ENCODE assay signal across 7 mouse cellular contexts in the genomic region with DNA sequence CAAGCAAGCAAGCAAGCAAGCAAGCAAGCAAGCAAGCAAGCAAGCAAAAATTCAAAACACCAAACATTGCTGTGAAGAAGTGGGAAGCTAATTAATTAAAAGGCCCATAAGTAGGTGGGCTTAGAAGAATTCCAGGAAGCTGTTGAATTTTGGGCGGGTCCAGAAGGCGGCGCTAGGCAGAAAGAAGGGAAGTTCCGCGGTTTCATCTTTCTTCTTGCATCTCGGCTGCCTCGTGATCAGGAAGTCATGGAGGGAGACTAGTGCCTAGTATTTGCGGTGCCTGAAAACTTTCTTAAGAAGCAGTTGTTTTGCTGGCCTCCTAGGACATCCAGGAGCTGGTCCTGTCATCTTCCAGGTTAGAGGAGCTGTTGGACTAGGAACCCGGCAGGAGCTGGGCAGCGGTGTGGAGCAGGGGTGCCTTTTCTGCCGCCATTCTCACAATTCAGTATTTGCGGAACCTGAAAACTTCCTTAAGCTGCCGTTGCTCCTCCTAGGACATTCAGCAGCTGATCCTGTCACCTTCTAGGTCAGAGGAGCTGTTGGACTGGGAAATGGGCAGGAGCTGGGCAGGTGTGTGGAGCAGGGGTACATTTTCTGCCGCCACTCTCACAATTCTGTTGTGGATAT. TPM values are rescaled to one million over a fixed set of nuclear protein-coding genes. Genes with fewer than 3 reads are reported as not detected.
DNase-seq lines count a peak whose midpoint lies in the region; ATAC-seq and TF ChIP-seq lines count a peak whose summit lies in the region.
"Not testable (repeated sequence)": the region's sequence is repeated elsewhere in the genome, so short reads cannot be mapped to it uniquely, and the experiment has no call there.

Gene Zfp993, plus strand, starts transcription at position 188 of the 627 bp plus-strand sequence.

- not testable (repeated sequence) for H3K27me3 ChIP-seq in ES-Bruce4 (ENCODE audit: control insufficient read depth, insufficient read depth, low read length, poor library complexity, severe bottlenecking); liver, embryonic 11.5 days (replicated peaks; ENCODE audit: control insufficient read depth, insufficient read depth, low read length); liver, postnatal 0 days (ENCODE audit: insufficient read depth, low read length)

- ATAC-seq in erythroid progenitor cell, adult 5-6 weeks (replicated peaks; ENCODE audit: low FRiP score, poor library complexity, severe bottlenecking) = peak; percentile 75
- peak; percentile 96 to 99 for ATAC-seq in hematopoietic stem cell, adult 5-6 weeks (replicated peaks in 1 of 2; ENCODE audit: insufficient read depth in 1 of 2, low FRiP score in 2 of 2, low TSS enrichment in 1 of 2, low read depth in 1 of 2, poor library complexity in 2 of 2, severe bottlenecking in 2 of 2)
- ATAC-seq in liver, embryonic 11.5 days (replicated peaks; ENCODE audit: low FRiP score) = peak; percentile 71
- ATAC-seq in liver, postnatal 0 days = 0 out of 2 replicates have a peak, but pooled peaks have one; percentile 29
- peak; percentile 95 for ATAC-seq in megakaryocyte-erythroid progenitor cell, adult 5-6 weeks (replicated peaks; ENCODE audit: low FRiP score, low TSS enrichment, poor library complexity, severe bottlenecking)

- not testable (repeated sequence) for TF ChIP-seq POLR2A in ES-Bruce4 (IDR thresholded peaks at IDR 0.05; ENCODE audit: insufficient read depth, low read length); bone marrow macrophage, adult 2 months (IDR thresholded peaks at IDR 0.05; ENCODE audit: borderline replicate concordance, low read depth, low read length)

- not testable (repeated sequence) for H3K4me2 ChIP-seq in liver, embryonic 11.5 days; liver, postnatal 0 days (ENCODE audit: low read depth, low read length)

- not testable (repeated sequence) for H3K9ac ChIP-seq in ES-Bruce4 (ENCODE audit: low read depth, poor library complexity, severe bottlenecking); liver, embryonic 11.5 days (ENCODE audit: low read depth, low read length); liver, postnatal 0 days (replicated peaks)

- not testable (repeated sequence) for DNase-seq in liver, embryonic 11.5 days (ENCODE audit: low spot score); liver, postnatal 0 days

- H3K4me3 ChIP-seq in ES-Bruce4 (ENCODE audit: low read depth, low read length); bone marrow macrophage, adult 2 months (ENCODE audit: insufficient read depth, low read length); liver, embryonic 11.5 days (ENCODE audit: low read depth, low read length); liver, postnatal 0 days (ENCODE audit: low read depth, low read length): not testable (repeated sequence)

- H3K27ac ChIP-seq in ES-Bruce4 (ENCODE audit: insufficient read depth, low read length); bone marrow macrophage, adult 2 months (ENCODE audit: insufficient read depth, low read depth, low read length); liver, embryonic 11.5 days (ENCODE audit: low read depth, low read length); liver, postnatal 0 days (ENCODE audit: low read depth): not testable (repeated sequence)

- H3K36me3 ChIP-seq in ES-Bruce4 (ENCODE audit: control insufficient read depth, insufficient read depth, low read length, poor library complexity, severe bottlenecking); liver, embryonic 11.5 days (ENCODE audit: control insufficient read depth, insufficient read depth, low read length); liver, postnatal 0 days (replicated peaks; ENCODE audit: insufficient read depth, low read length): not testable (repeated sequence)

- H3K4me1 ChIP-seq in ES-Bruce4 (ENCODE audit: control insufficient read depth, insufficient read depth, low read length); bone marrow macrophage, adult 2 months (ENCODE audit: control insufficient read depth, insufficient read depth, low read length); liver, embryonic 11.5 days (replicated peaks; ENCODE audit: control insufficient read depth, insufficient read depth, low read length); liver, postnatal 0 days (ENCODE audit: insufficient read depth): not testable (repeated sequence)

- H3K9me3 ChIP-seq in ES-Bruce4 (replicated peaks; ENCODE audit: control insufficient read depth, insufficient read depth, low read length, poor library complexity, severe bottlenecking); liver, embryonic 11.5 days (ENCODE audit: control insufficient read depth, low read length); liver, postnatal 0 days (ENCODE audit: low read length): not testable (repeated sequence)

- WGBS in liver, embryonic 11.5 days = no CpG with 5 or more reads among the region's 14 CpGs
- WGBS in liver, postnatal 0 days (ENCODE audit: insufficient replicate concordance) = no CpG with 5 or more reads among the region's 14 CpGs

- not testable (repeated sequence) for TF ChIP-seq CTCF in ES-Bruce4 (IDR thresholded peaks at IDR 0.05; ENCODE audit: low read depth, low read length); bone marrow macrophage, adult 2 months (IDR thresholded peaks at IDR 0.05; ENCODE audit: low read depth, low read length); liver, postnatal 0 days (IDR thresholded peaks at IDR 0.05; ENCODE audit: low read depth)

- TF ChIP-seq EP300 in ES-Bruce4 (IDR thresholded peaks at IDR 0.05; ENCODE audit: insufficient read depth, low read depth, low read length); liver, postnatal 0 days (IDR thresholded peaks at IDR 0.05; ENCODE audit: low read depth): not testable (repeated sequence)

RNA-seq across cellular contexts. Expression of gene Zfp993, which starts in this region (rescaled TPM):
- 93.9 and 97.5 TPM in 2 replicates for polyA plus RNA-seq in ES-Bruce4 (2011; ENCODE audit: insufficient read depth, insufficient read length, low read depth, missing spikeins)
- 41.3 and 43.9 TPM in 2 replicates for polyA plus RNA-seq in bone marrow macrophage, adult 2 months (2012; ENCODE audit: insufficient read depth, insufficient read length, missing spikeins)
- total RNA-seq in erythroid progenitor cell, adult 5-6 weeks (2015; ENCODE audit: low replicate concordance) = 23.9 TPM in 1 of 2 replicates, not detected in the other
- 47.4 TPM in 1 of 2 replicates, not detected in the other for total RNA-seq in erythroid progenitor cell, adult 5-6 weeks (2017; ENCODE audit: low replicate concordance)
- 25.4 and 35.0 TPM in 2 replicates for total RNA-seq in hematopoietic stem cell, adult 5-6 weeks (2017)
- 4.5 and 5.2 TPM in 2 replicates for polyA plus RNA-seq in liver, embryonic 11.5 days (2014; fragmentation: Nextera tagmentation; extraction: Ambion mirVana)
- 0.51 and 0.94 TPM in 2 replicates for polyA plus RNA-seq in liver, postnatal 0 days (2015; fragmentation: Nextera tagmentation; extraction: Ambion mirVana)
- 46.6 and 66.0 TPM in 2 replicates for total RNA-seq in megakaryocyte-erythroid progenitor cell, adult 5-6 weeks (2014; fragmentation: Nextera tagmentation)
- total RNA-seq in megakaryocyte-erythroid progenitor cell, adult 5-6 weeks (2017) = 9.3 and 10.2 TPM in 2 replicates

Comparison
In these comparisons a context has a peak if more than half of its experiments do, and no peak if none do; other contexts are left out.
1. Peak in ATAC-seq in liver, postnatal 0 days; RNA of the gene not detected or under 1 TPM.
2. ATAC-seq: peak in every context shown above with its lines; median percentile 98 in hematopoietic stem cell, adult 5-6 weeks; 95 in megakaryocyte-erythroid progenitor cell, adult 5-6 weeks; 75 in erythroid progenitor cell, adult 5-6 weeks; 71 in liver, embryonic 11.5 days; 29 in liver, postnatal 0 days.